Mouse (Mus musculus) adrenal gland, postnatal 25 days (tissue): ENCODE results near the gene Chsy1. TPM values are rescaled to one million over a fixed set of nuclear protein-coding genes. Genes with fewer than 3 reads are reported as not detected.

Experiments
- DNase-seq: peaks from one replicate; pipeline ENCODE4 v3.0.0; 2021; ENCODE audit warnings: mixed read lengths
- total RNA-seq: library from RNA; stranded (reverse); gene quantifications from 2 replicates; pipeline ENCODE4 v1.2.3, GENCODE M21; 2021

Chsy1 gene
- total RNA-seq, 1 experiment from 2014 or later = 15.2 TPM

- no peak for DNase-seq
These were observed 30.8 kb downstream of the Chsy1 start for GRCm38 (mm10) chr7:66140095-66140494.

GRCm38 (mm10) chr7:66140923-66141570 is 31.7 kb downstream of the Chsy1 start:
- DNase-seq = no peak

- DNase-seq = no peak
These were observed 33.2 kb downstream of the Chsy1 start for GRCm38 (mm10) chr7:66142514-66142913.

- no peak for DNase-seq
These were observed 35.2 kb downstream of the Chsy1 start for GRCm38 (mm10) chr7:66144543-66144942.

GRCm38 (mm10) chr7:66147156-66147555 is 37.8 kb downstream of the Chsy1 start:
- no peak for DNase-seq

- no peak for DNase-seq
These were observed 38.5 kb downstream of the Chsy1 start for GRCm38 (mm10) chr7:66147816-66148215.

GRCm38 (mm10) chr7:66149506-66149905 is 40.2 kb downstream of the Chsy1 start:
- no peak for DNase-seq

- no peak for DNase-seq
These were observed 41.1 kb downstream of the Chsy1 start for GRCm38 (mm10) chr7:66150411-66150810.

- DNase-seq = no peak
These were observed 48.1 kb downstream of the Chsy1 start for GRCm38 (mm10) chr7:66157413-66157812.

GRCm38 (mm10) chr7:66157861-66158415 is 48.6 kb downstream of the Chsy1 start:
- no peak for DNase-seq

GRCm38 (mm10) chr7:66158616-66159129 is 49.4 kb downstream of the Chsy1 start:
- no peak for DNase-seq

GRCm38 (mm10) chr7:66159961-66160360 is 50.6 kb downstream of the Chsy1 start:
- DNase-seq = no peak

- no peak for DNase-seq
These were observed 52.5 kb downstream of the Chsy1 start for GRCm38 (mm10) chr7:66161836-66162235.

GRCm38 (mm10) chr7:66162489-66162888 is 53.2 kb downstream of the Chsy1 start:
- DNase-seq = no peak

- DNase-seq = no peak
These were observed 53.7 kb downstream of the Chsy1 start for GRCm38 (mm10) chr7:66162981-66163380.

- DNase-seq = no peak
These were observed 55.2 kb downstream of the Chsy1 start for GRCm38 (mm10) chr7:66164427-66165031.

- DNase-seq = no peak
These were observed 55.9 kb downstream of the Chsy1 start for GRCm38 (mm10) chr7:66165036-66165798.

GRCm38 (mm10) chr7:66168877-66169276 is 59.6 kb downstream of the Chsy1 start:
- no peak for DNase-seq

GRCm38 (mm10) chr7:66169476-66169875 is 60.2 kb downstream of the Chsy1 start:
- DNase-seq = no peak

- DNase-seq = no peak
These were observed 61.6 kb downstream of the Chsy1 start for GRCm38 (mm10) chr7:66170802-66171505.

- no peak for DNase-seq
These were observed 66.4 kb downstream of the Chsy1 start for GRCm38 (mm10) chr7:66175738-66176137.

GRCm38 (mm10) chr7:66176256-66176655 is 66.9 kb downstream of the Chsy1 start:
- DNase-seq = no peak
